Mouse (Mus musculus) CD4-positive, CD25-positive, alpha-beta regulatory T cell, adult 4 months (primary cell): Measurements from ENCODE around the gene Dcaf8. TPM values are rescaled to one million over a fixed set of nuclear protein-coding genes. Genes with fewer than 3 reads are reported as not detected.

Experiments used
- ATAC-seq: one replicate; pipeline ENCODE4 v1.8.0; 2017
- polyA plus RNA-seq, 2 experiments: library from polyadenylated mRNA; unstranded; fragments of 100-300 nt; shearing (Covaris generic); gene quantifications; one replicate each; pipeline ENCODE4 v1.2.1; 2017

Dcaf8 gene
- polyA plus RNA-seq, 2 experiments from 2014 or later, result 76.5 to 132 TPM

- ATAC-seq, result peak; percentile 24
These were observed 533 bp downstream of the Dcaf8 start for GRCm38 (mm10) chr1:172148279-172148954.

- no peak for ATAC-seq
These were observed 1.3 kb downstream of the Dcaf8 start for GRCm38 (mm10) chr1:172148955-172149815.

- no peak for ATAC-seq
These were observed 6.7 kb downstream of the Dcaf8 start for GRCm38 (mm10) chr1:172154536-172154935.

GRCm38 (mm10) chr1:172155518-172155917 is 7.6 kb downstream of the Dcaf8 start:
- ATAC-seq, result no peak

- no peak for ATAC-seq
These were observed 12.1 kb downstream of the Dcaf8 start for GRCm38 (mm10) chr1:172159970-172160369.

GRCm38 (mm10) chr1:172160508-172160907 is 12.6 kb downstream of the Dcaf8 start:
- ATAC-seq, result no peak

- peak; percentile 75 for ATAC-seq
These were observed 14.1 kb downstream of the Dcaf8 start for GRCm38 (mm10) chr1:172162009-172162408.

- no peak for ATAC-seq
These were observed 15.1 kb downstream of the Dcaf8 start for GRCm38 (mm10) chr1:172162959-172163358.

- no peak for ATAC-seq
These were observed 20.0 kb downstream of the Dcaf8 start for GRCm38 (mm10) chr1:172167911-172168310.

GRCm38 (mm10) chr1:172169809-172170208 is 21.9 kb downstream of the Dcaf8 start:
- no peak for ATAC-seq

GRCm38 (mm10) chr1:172172381-172172780 is 24.5 kb downstream of the Dcaf8 start:
- no peak for ATAC-seq

- ATAC-seq, result no peak
These were observed 25.3 kb downstream of the Dcaf8 start for GRCm38 (mm10) chr1:172173181-172173580.

GRCm38 (mm10) chr1:172177791-172178190 is 29.9 kb downstream of the Dcaf8 start:
- ATAC-seq, result no peak

- no peak for ATAC-seq
These were observed 31.2 kb downstream of the Dcaf8 start for GRCm38 (mm10) chr1:172179102-172179501.

GRCm38 (mm10) chr1:172180881-172181280 is 33.0 kb downstream of the Dcaf8 start:
- ATAC-seq, result no peak

GRCm38 (mm10) chr1:172181777-172182176 is 33.9 kb downstream of the Dcaf8 start:
- ATAC-seq, result no peak

GRCm38 (mm10) chr1:172183056-172183455 is 35.2 kb downstream of the Dcaf8 start:
- no peak for ATAC-seq

GRCm38 (mm10) chr1:172183915-172184314 is 36.0 kb downstream of the Dcaf8 start:
- ATAC-seq, result no peak

- ATAC-seq, result no peak
These were observed 38.8 kb downstream of the Dcaf8 start for GRCm38 (mm10) chr1:172186401-172187289.

- no peak for ATAC-seq
These were observed 41.0 kb downstream of the Dcaf8 start for GRCm38 (mm10) chr1:172188891-172189290.

- no peak for ATAC-seq
These were observed 43.7 kb downstream of the Dcaf8 start for GRCm38 (mm10) chr1:172191578-172191977.

GRCm38 (mm10) chr1:172192217-172192616 is 44.3 kb downstream of the Dcaf8 start:
- no peak for ATAC-seq

GRCm38 (mm10) chr1:172194435-172194834 is 46.6 kb downstream of the Dcaf8 start:
- no peak for ATAC-seq
